Mouse (Mus musculus) B cell, adult (primary cell): ENCODE measurements around the gene 9030624G23Rik. TPM values are rescaled to one million over a fixed set of nuclear protein-coding genes. Genes with fewer than 3 reads are reported as not detected.

ENCODE experiments used
- total RNA-seq: library from RNA; stranded (reverse); gene quantifications from 4 replicates; pipeline ENCODE4 v1.2.4, GENCODE M21; 2023; ENCODE audit not compliant: inconsistent age

Gene 9030624G23Rik
- total RNA-seq = 0.22 to 0.45 TPM (median 0.30 TPM) in 3 of 4 replicates, not detected in the other

GRCm38 (mm10) chr12:24097108-24097520 lies at the start of gene 9030624G23Rik:
Gene 9030624G23Rik, minus strand, starts transcription at chr12:24097246.

